Mouse (Mus musculus) cerebellum, adult 9-10 months (tissue): Measurements from ENCODE around the gene Ppm1d.

Experiments
- DNase-seq: peaks from one replicate; pipeline ENCODE4 v3.0.0; 2022

Ppm1d gene

GRCm38 (mm10) chr11:85310713-85311574, at the start of gene Ppm1d:
Gene Ppm1d (plus strand): TSS chr11:85311244.
- DNase-seq: peak; percentile 99

GRCm38 (mm10) chr11:85264635-85265034, 46.4 kb upstream of the Ppm1d start:
- no peak for DNase-seq

DNA sequence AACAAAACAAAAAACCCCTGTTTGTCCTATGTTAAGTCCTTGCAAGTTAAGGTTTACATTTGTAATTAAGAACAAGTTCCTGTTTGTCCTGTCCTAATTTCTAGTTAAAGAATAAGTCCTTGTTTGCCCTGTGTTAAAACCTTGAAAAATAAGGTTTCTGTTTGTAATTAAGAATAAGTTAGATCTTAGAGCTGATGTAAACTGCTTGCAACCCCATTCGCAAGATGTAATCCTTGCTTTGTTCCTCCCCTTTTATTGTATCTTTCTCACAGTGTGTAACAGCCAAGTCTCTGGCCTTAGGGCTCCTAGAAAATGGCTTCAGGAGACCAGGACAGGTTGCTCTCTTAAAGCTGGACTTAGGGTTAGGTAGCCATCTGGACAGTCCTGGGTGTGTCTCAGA, 43.7 kb upstream of the Ppm1d start:
- DNase-seq: no peak

- peak; percentile 35 for DNase-seq
These were observed 40.4 kb upstream of the Ppm1d start for GRCm38 (mm10) chr11:85270631-85271030.

DNA sequence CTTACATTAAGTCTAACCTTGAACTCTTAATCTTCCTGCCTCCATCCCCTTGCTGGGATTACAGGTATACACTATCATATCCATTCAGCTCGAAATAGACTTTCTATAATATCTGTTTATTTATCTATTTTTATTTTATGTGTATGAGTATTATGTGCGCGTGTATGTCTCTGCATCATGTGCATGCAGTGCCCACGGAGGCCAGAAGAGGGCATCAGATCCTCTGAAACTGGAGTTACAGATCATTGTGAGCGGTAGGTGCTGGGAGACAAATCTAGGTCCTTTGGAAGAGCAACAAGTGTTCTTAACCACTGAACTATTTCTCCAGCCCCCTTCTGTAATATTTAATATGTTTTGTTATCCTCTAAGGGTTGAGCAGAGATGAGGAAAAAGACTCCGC, 37.7 kb upstream of the Ppm1d start:
- no peak for DNase-seq

- no peak for DNase-seq
These were observed 35.9 kb upstream of the Ppm1d start for GRCm38 (mm10) chr11:85275151-85275550.

GRCm38 (mm10) chr11:85277609-85278008, 33.4 kb upstream of the Ppm1d start:
- DNase-seq: no peak

DNA sequence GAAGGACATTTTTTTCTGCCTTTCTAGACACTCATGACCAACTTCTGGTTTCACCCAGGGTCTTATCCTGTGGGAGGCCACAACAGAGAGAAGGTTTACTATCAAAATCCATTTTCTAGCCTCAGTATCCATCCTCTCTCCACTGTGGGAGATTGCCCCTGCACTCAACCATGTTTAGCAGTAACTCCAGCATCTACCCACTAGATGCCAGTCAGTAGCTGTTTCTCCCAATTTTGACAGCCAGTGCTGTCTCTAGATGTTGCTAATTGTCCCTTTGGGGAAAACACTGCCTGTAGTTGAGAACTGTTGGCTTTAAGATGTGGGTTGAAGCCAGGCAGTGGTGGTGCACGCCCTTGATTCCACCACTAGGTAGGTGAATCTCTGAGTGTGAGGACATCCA, 32.9 kb upstream of the Ppm1d start:
- no peak for DNase-seq

GRCm38 (mm10) chr11:85281219-85281878, 29.7 kb upstream of the Ppm1d start:
- no peak for DNase-seq

DNA sequence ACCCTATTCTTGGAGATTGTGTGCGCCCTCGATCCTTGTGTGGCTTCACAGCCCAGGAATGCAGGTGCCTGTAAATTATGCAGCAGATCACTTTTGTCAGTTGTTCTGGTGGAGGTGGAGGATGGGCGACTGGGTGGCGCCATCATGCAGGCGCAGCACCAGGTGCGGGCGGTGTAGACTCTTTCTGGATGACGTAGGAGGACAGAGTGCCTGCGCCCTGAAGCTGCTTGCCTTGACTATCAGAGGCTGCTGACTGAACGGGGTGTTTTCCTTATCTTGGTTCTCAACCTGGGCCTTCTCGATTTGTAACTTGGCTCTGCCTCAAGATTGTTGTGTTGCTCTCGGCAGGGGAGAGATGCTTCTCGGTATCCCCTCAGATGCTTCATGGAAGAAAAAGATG, 13.1 kb upstream of the Ppm1d start:
- DNase-seq: no peak

DNA sequence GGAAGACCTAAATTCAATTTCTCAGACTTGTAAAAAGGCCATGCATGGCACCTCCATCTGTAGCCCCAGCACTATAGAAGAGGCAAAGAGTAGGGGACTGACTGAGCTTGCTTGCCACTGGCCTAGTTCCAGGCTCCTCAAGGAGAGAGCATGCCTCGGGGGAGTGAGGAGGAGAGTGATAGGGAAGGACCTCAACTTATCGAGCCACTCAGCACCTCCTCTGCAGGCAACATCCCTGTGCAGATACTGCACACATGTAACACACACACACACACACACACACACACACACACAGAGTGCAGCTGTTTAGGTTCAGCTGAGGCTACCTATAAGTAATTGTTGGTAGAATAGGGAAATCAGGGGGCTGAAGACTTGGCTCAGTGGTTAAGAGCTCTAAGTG, 11.2 kb upstream of the Ppm1d start:
- no peak for DNase-seq

DNA sequence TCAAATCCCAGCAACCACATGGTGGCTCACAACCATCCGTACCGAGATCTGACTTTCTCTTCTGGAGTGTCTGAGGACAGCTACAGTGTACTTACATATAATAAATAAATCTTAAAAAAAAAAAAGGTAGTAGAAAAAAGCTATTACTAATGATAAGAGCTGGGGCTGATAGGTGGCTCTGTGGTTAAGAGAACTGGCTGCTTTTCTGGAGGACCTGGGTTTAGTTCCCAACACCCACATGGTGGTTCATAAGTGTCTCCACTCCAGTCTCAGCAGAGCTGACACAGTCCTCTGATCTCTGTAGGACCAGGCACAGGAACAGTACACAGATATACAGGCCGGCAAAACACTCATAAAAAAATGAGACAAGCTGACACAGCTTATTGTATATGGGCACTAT, 9.9 kb upstream of the Ppm1d start:
- DNase-seq: no peak

DNA sequence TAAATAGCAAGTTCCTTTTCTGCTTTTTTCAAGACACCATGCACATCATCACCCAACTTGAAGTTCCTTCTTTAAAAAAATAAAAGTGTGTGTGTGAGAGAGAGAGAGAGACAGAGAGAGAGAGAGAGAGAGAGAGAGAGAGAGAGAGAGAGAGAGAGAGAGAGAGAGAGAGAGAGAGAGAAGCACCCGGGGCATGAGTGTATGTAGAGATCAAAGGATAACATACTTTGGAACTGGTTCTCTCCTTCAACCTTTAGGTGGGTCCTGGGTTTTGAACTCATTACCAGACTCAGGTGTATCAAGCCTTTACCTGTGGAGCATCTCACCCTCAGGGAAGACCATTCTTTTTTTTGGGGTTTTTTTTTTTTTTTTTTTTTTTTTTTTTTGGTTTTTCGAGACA, 9.2 kb upstream of the Ppm1d start:
- DNase-seq: no peak

DNA sequence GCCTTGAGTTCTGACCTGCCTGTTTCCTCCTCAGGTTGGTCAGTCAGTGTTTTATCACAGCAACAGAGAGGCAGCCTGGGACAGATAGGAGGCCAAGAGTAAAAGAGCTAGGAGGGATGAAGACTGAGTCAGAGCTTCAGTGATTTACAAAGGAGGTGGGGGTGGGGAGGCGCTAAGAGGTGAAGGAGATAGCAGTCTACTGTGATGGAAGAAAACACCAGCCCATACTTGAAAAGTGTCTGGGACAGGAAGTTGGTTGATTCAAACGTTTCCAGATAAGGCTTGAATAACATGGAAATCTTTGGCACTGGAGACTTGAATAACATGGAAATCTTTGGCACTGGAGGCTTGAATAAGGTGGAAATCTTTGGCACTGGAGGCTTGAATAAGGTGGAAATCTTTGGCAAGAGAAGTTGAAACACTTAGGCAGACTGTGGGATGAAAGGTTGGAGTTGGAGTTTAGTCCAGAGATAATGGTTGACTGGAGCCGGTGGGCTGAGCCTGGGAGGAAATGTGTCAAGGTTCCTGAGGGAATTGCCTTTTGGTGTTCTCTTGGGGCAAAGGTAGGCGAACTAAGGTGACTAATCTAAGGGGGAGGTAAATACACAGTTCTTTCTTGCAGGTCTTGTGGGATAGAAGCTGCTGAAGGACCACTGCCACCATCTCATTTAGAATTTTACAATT, 4.3 kb upstream of the Ppm1d start:
- DNase-seq: no peak

DNA sequence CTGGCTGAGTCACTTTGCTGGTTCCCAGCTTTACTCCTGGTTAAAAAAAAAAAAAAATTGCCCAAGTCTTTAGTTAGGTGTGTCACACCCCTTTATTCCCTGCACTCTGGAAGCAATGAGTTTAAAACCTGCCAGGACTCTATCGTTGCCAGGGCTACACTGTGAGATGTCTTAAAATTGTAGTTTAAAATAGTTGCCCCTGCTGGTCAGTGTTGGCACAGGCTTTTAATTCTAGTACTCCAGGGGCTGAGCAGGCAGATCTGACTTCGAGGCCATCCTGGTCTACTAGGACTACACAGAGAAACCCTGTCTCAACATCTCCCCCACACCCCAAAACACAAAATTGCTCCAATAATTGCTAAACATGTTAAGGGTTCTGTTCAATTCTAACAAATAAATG, 2.2 kb upstream of the Ppm1d start:
- peak; percentile 63 for DNase-seq

DNA sequence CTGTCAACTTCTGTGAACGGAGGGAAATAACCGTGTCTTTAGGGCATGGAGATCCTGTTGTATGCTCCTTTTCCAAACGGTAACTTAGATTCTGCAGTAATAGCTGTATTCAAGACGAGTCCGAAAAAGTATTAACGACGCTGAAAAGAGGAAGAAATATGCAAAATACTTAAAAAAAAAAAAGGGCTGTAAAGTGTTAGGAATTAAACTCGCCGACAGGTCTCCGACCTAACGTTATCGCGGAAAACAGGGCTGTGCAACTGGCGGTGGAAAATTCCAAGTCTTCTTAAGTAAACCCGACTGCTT, 684 bp upstream of the Ppm1d start:
- DNase-seq: no peak

- peak; percentile 81 for DNase-seq
These were observed 824 bp downstream of the Ppm1d start for GRCm38 (mm10) chr11:85311645-85312490.

DNA sequence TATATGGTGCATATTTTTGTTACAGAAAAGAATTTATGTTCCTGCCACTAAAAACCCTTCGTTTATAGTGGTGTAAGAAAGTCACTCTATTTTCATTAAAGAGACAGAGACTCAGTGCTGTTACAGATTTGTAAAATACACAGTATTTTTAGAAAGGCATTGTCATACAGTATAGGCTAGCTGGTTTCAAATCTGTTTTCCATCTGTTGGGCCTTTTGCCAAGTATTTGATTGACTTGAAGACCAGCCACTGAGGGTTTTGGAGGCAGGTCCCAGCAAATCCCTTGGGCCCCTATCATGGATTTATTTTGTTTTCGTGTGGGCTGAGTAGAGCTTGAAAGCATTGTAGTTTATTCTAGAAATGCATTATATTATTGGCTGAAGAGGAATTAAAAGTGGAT, 1.8 kb downstream of the Ppm1d start:
- peak; percentile 95 for DNase-seq

DNA sequence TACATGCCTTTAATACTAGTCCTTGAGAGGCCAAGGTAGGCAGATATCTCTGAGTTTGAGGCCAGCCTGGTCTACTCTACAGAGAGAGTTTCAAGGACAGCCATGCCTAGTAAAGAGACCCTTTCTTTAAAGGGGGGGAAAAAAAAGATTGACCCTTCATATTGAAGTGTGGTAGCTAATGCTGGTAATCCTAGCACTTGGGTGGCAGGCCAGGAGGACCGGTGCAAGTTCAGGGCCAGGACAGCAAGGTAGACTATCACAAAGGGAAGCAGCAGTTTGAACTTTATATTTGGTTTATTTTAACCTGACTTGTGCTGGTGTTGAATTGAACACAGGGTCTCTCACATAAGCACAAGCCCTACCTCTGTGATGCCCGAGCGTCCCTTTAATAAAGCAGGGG, 2.3 kb downstream of the Ppm1d start:
- peak; percentile 51 for DNase-seq

- no peak for DNase-seq
These were observed 12.7 kb downstream of the Ppm1d start for GRCm38 (mm10) chr11:85323567-85324330.

- peak; percentile 75 for DNase-seq
These were observed 17.7 kb downstream of the Ppm1d start for GRCm38 (mm10) chr11:85328717-85329116.

GRCm38 (mm10) chr11:85329167-85329894, 18.3 kb downstream of the Ppm1d start:
- peak; percentile 97 for DNase-seq
